Mouse (Mus musculus) left cerebral cortex, adult 2 months (tissue): Measurements from ENCODE around the gene Flad1. TPM values are rescaled to one million over a fixed set of nuclear protein-coding genes. Genes with fewer than 3 reads are reported as not detected.

Source experiments
- DNase-seq, 2 experiments: peaks; one replicate each; pipeline ENCODE4 v3.0.0; 2021 to 2022; ENCODE audit warnings: low spot score in 2 of 2, mixed read lengths in 1 of 2; ENCODE audit errors: extremely low spot score in 1 of 2
- H3K27ac ChIP-seq: fragments of 200-600 bp; 2 replicates; pipeline ENCODE4 v1.8.1; 2022
- H3K4me3 ChIP-seq: fragments of 200-600 bp; 2 replicates; pipeline ENCODE4 v1.8.1; 2022
- CTCF ChIP-seq: fragments of 200-600 bp; IDR thresholded peaks from 2 replicates; pipeline ENCODE4 v1.8.1; 2022; ENCODE audit warnings: antibody characterized with exemption, mild to moderate bottlenecking, moderate library complexity
- intact Hi-C: fragments of 180-260 bp; cut with DNase I; formaldehyde crosslinking; loops from one replicate; pipeline ENCODE4 v1.15.1; 2025
- total RNA-seq, 2 experiments: library from RNA; stranded (reverse); gene quantifications; 2 replicates each; pipeline ENCODE4 v1.2.3; 2021

Flad1 gene
- total RNA-seq, 2 experiments from 2014 or later: 34.5 to 37.8 TPM

GRCm38 (mm10) chr3:89373581-89374231 lies 38.0 kb downstream of the Flad1 start:
- no peak for TF ChIP-seq CTCF

DNA sequence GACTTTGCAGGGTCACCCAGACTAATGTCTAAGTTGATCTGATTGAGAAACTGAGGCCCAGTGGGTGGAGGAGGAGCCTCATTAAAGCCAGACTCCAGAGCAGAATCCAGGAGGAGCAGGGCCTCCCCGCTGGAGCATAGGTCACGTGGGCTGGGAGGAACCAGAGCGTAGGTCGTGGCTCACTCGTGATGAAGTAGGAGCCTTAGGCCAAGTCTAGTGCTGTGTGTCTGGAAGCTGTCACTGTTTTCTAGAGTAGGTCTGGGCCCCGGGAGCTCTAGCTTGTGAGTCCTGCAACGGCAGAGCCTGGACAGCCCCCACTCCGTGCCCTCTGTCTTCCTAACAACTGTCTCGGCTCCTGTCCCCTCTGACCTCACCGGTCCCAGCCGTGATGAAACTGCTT lies 44.3 kb downstream of the Flad1 start:
- intact Hi-C loops: no loop called here
- DNase-seq: no peak
- no peak for TF ChIP-seq CTCF
- Histone ChIP-seq H3K27ac (no peak overlapping the region), H3K4me3 (no peak overlapping the region)

More at GRCm38 (mm10) chr3:89373581-89374231, 38.0 kb downstream of the Flad1 start:
- no peak overlapping the region for H3K4me3 ChIP-seq
- intact Hi-C loops: no loop called here
- no peak for DNase-seq
- no peak overlapping the region for H3K27ac ChIP-seq

GRCm38 (mm10) chr3:89365486-89366414 lies 45.9 kb downstream of the Flad1 start:
- DNase-seq: no peak
- intact Hi-C loops: no loop called here

GRCm38 (mm10) chr3:89365153-89365485 lies 46.6 kb downstream of the Flad1 start, which contains the start of gene Dcst1:
TSS of gene Dcst1 (minus strand) at chr3:89365253.
- no peak within 1 kb of the TSS for H3K4me3 ChIP-seq
- DNase-seq: no peak
- TF ChIP-seq CTCF: no peak
- intact Hi-C loops: no loop called here
- H3K27ac ChIP-seq: no peak within 1 kb of the TSS

More at GRCm38 (mm10) chr3:89365486-89366414, 45.9 kb downstream of the Flad1 start:
- no peak overlapping the region for H3K4me3 ChIP-seq
- no peak overlapping the region for H3K27ac ChIP-seq
- TF ChIP-seq CTCF: no peak

- DNase-seq: no peak
- H3K4me3 ChIP-seq: no peak overlapping the region
- intact Hi-C loops: no loop called here
- no peak overlapping the region for H3K27ac ChIP-seq
- no peak for TF ChIP-seq CTCF
Observed at GRCm38 (mm10) chr3:89364631-89365030, 47.0 kb downstream of the Flad1 start.

GRCm38 (mm10) chr3:89361675-89362074 lies 50.0 kb downstream of the Flad1 start, which contains the start of gene Dcst2:
TSS of gene Dcst2 (plus strand) at chr3:89361975.
- intact Hi-C loops: no loop called here
- Histone ChIP-seq H3K27ac (no peak within 1 kb of the TSS), H3K4me3 (no peak within 1 kb of the TSS)
- no peak for TF ChIP-seq CTCF
- DNase-seq: no peak

GRCm38 (mm10) chr3:89360237-89360636 lies 51.4 kb downstream of the Flad1 start:
- no peak for TF ChIP-seq CTCF
- intact Hi-C loops: no loop called here

GRCm38 (mm10) chr3:89359630-89360029 lies 52.0 kb downstream of the Flad1 start:
- no peak for TF ChIP-seq CTCF
- intact Hi-C loops: no loop called here
- H3K27ac ChIP-seq: no peak overlapping the region
- DNase-seq: no peak
- H3K4me3 ChIP-seq: no peak overlapping the region

More at GRCm38 (mm10) chr3:89360237-89360636, 51.4 kb downstream of the Flad1 start:
- Histone ChIP-seq H3K27ac (no peak overlapping the region), H3K4me3 (no peak overlapping the region)
- no peak for DNase-seq

DNA sequence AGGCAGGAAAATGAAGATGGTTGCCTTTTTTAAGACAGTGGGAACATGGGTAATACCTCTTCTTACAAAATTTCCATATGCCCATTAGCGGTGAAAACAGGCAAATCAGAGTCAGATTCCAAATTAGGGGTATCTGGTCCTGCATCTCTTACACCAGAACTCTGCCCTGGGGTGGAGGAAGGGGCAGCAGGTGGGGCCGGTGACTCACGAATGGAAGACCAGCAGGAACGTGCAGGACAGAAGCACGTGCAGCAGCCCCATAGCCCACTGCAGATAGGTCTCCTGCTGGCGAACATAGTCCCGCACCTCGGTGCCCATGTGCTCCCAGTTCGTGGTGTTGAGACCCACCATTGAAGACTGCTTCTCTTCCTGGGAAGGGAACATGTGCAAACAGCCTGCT lies 55.6 kb downstream of the Flad1 start:
- no peak overlapping the region for H3K27ac ChIP-seq
- no peak for TF ChIP-seq CTCF
- intact Hi-C loops: no loop called here
- no peak overlapping the region for H3K4me3 ChIP-seq
- no peak for DNase-seq

DNA sequence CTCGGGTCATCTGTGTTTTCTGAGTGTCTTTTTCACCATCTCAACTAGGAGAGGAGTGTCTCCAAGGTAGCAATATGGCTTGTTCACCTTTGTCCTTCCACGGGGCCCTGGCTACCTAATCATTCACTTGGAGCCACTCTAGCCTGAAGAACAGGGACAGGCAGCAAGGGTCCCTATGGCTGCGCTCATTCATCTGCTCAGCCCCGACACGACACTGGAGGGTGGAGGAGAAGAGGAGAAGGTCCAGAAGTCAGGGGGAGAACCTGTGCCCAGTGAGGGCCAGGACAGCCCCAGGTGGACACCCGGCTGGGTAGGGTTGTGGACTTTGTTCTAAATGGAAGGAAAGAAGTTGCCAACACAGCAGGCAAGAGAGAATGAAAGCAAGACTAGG lies 56.2 kb downstream of the Flad1 start:
- DNase-seq: no peak
- intact Hi-C loops: loop anchor here (2.0 kb wide), 1 partner anchor 39 kb away; no protein-coding TSS in a partner anchor
- H3K27ac ChIP-seq: no peak overlapping the region
- TF ChIP-seq CTCF: no peak
- no peak overlapping the region for H3K4me3 ChIP-seq

GRCm38 (mm10) chr3:89354816-89355511 lies 56.7 kb downstream of the Flad1 start:
- no peak overlapping the region for H3K4me3 ChIP-seq
- intact Hi-C loops: loop anchor here (2.0 kb wide), 1 partner anchor 38 kb away; no protein-coding TSS in a partner anchor

GRCm38 (mm10) chr3:89351271-89351670 lies 60.4 kb downstream of the Flad1 start:
- Histone ChIP-seq H3K27ac (no peak overlapping the region), H3K4me3 (no peak overlapping the region)
- intact Hi-C loops: no loop called here
- TF ChIP-seq CTCF: no peak
- no peak for DNase-seq

More at GRCm38 (mm10) chr3:89354816-89355511, 56.7 kb downstream of the Flad1 start:
- peak; percentile 83 to 92 for DNase-seq
- H3K27ac ChIP-seq: no peak overlapping the region
- TF ChIP-seq CTCF: peak; percentile 99

Other genes starting within 250 kb of the Flad1 start
- gene Clk2, start 247.1 kb downstream of the Flad1 start, total RNA-seq: 10 to 100 TPM; 45.6 to 46.3 TPM
- 10 to 100 TPM; 64.0 to 64.7 TPM for gene Scamp3, start 234.4 kb downstream of the Flad1 start, total RNA-seq
- 10 to 100 TPM; 56.9 to 60.4 TPM for gene Fam189b, start 228.7 kb downstream of the Flad1 start, total RNA-seq
- 10 to 100 TPM; 64.9 to 66.8 TPM for gene Gba, start 208.9 kb downstream of the Flad1 start, total RNA-seq
- 10 to 100 TPM; 21.2 to 21.9 TPM for gene Thbs3, start 196.7 kb downstream of the Flad1 start, total RNA-seq
- 10 to 100 TPM; 96.2 to 99.9 TPM for gene Mtx1, start 184.8 kb downstream of the Flad1 start, total RNA-seq
- gene Muc1, start 182.8 kb downstream of the Flad1 start, total RNA-seq: under 1 TPM; 0.29 to 0.33 TPM
- 10 to 100 TPM; 63.2 to 71.4 TPM for gene Krtcap2, start 165.9 kb downstream of the Flad1 start, total RNA-seq
- 10 to 100 TPM; 82.8 to 85.1 TPM for gene Trim46, start 165.6 kb downstream of the Flad1 start, total RNA-seq
- gene Dpm3, start 152.5 kb downstream of the Flad1 start, total RNA-seq: 10 to 100 TPM; 50.9 to 53.1 TPM
- 10 to 100 TPM; 36.0 to 38.6 TPM for gene Slc50a1, start 141.3 kb downstream of the Flad1 start, total RNA-seq
- gene Efna1, start 130.7 kb downstream of the Flad1 start, total RNA-seq: 1 to 10 TPM; 5.5 to 5.9 TPM
- 10 to 100 TPM; 49.3 to 55.0 TPM for gene Efna3, start 88.9 kb downstream of the Flad1 start, total RNA-seq
- under 1 TPM in 1 of 2 experiments, not detected in 1; 0.21 TPM for gene Efna4, start 73.8 kb downstream of the Flad1 start, total RNA-seq
- gene Adam15, start 61.9 kb downstream of the Flad1 start, total RNA-seq: 100 to 1,000 TPM; 106 to 115 TPM
- gene Dcst2, start 49.9 kb downstream of the Flad1 start, total RNA-seq: under 1 TPM; 0.29 to 0.40 TPM
- under 1 TPM in 1 of 2 experiments, not detected in 1; 0.28 TPM for gene Dcst1, start 46.6 kb downstream of the Flad1 start, total RNA-seq
- gene Zbtb7b, start 17.1 kb downstream of the Flad1 start, total RNA-seq: 10 to 100 TPM; 12.4 to 13.2 TPM
- 1 to 10 TPM; 1.1 to 3.5 TPM for gene Lenep, start 9.1 kb downstream of the Flad1 start, total RNA-seq
- 1 to 10 TPM; 1.8 to 2.3 TPM for gene Cks1b, start 6.5 kb upstream of the Flad1 start, total RNA-seq
- gene Shc1, start 6.6 kb upstream of the Flad1 start, total RNA-seq: 10 to 100 TPM; 12.9 to 16.4 TPM
- gene Pygo2, start 18.3 kb upstream of the Flad1 start, total RNA-seq: 10 to 100 TPM; 51.0 to 54.5 TPM
- 10 to 100 TPM; 33.8 to 34.8 TPM for gene Pbxip1, start 24.8 kb upstream of the Flad1 start, total RNA-seq
- gene Pmvk, start 42.7 kb upstream of the Flad1 start, total RNA-seq: 10 to 100 TPM; 32.1 to 35.0 TPM
- 10 to 100 TPM; 18.2 to 27.3 TPM for gene Kcnn3, start 108.3 kb upstream of the Flad1 start, total RNA-seq